Mouse (Mus musculus) kidney, postnatal 0 days (tissue): ENCODE measurements around the gene Eci2. TPM values are rescaled to one million over a fixed set of nuclear protein-coding genes. Genes with fewer than 3 reads are reported as not detected.

Experiments
- ATAC-seq: fragments of 200-750 bp; cut with Nextera tagmentation; replicated peaks from 2 replicates; pipeline ENCODE4 v1.8.0; 2017; ENCODE audit warnings: low read depth, moderate number of reproducible peaks, moderate TSS enrichment, moderate library complexity; ENCODE audit not compliant: low FRiP score
- DNase-seq: peaks from one replicate; pipeline ENCODE4 v3.0.0-alpha.2; 2016; ENCODE audit warnings: low spot score
- H3K27ac ChIP-seq: fragments of 300-500 bp; sonication (generic); 2 replicates; pipeline ENCODE4 v1.5.1; 2014; ENCODE audit warnings: mild to moderate bottlenecking
- H3K27me3 ChIP-seq: fragments of 300-500 bp; sonication (generic); 2 replicates; pipeline ENCODE4 v1.6.1; 2014; ENCODE audit warnings: low read length, mixed read lengths; ENCODE audit not compliant: insufficient read depth
- H3K36me3 ChIP-seq: fragments of 300-500 bp; sonication (generic); 2 replicates; pipeline ENCODE4 v1.6.1; 2014; ENCODE audit warnings: low read length, mixed read lengths; ENCODE audit not compliant: insufficient read depth
- H3K4me1 ChIP-seq: fragments of 300-500 bp; sonication (generic); replicated peaks from 2 replicates; pipeline ENCODE4 v1.6.1; 2014; ENCODE audit warnings: antibody characterized with exemption, low read length, mixed read lengths; ENCODE audit not compliant: insufficient read depth
- H3K4me2 ChIP-seq: fragments of 300-500 bp; sonication (generic); 2 replicates; pipeline ENCODE4 v1.6.1; 2014; ENCODE audit warnings: mild to moderate bottlenecking, low read length, moderate library complexity, mixed read lengths
- H3K4me3 ChIP-seq: fragments of 300-500 bp; sonication (generic); replicated peaks from 2 replicates; pipeline ENCODE4 v1.5.1; 2014; ENCODE audit warnings: low read depth, low read length
- H3K9ac ChIP-seq: fragments of 300-500 bp; sonication (generic); 2 replicates; pipeline ENCODE4 v1.6.1; 2014; ENCODE audit warnings: low read depth, low read length
- H3K9me3 ChIP-seq: fragments of 300-500 bp; sonication (generic); replicated peaks from 2 replicates; pipeline ENCODE4 v1.6.1; 2016; ENCODE audit warnings: low read length, inconsistent platforms, mixed read lengths
- CTCF ChIP-seq: IDR thresholded peaks from 2 replicates; pipeline ENCODE4 v1.5.1; 2016; ENCODE audit warnings: antibody characterized with exemption, low read depth, mild to moderate bottlenecking, moderate library complexity
- WGBS: fragments of 180-500 bp; shearing (Covaris S2); extraction: QIAGEN DNeasy Blood & Tissue Kit; methylation state at CpG from one replicate; pipeline ENCODE4 v1.1.7; 2014; 5-methylcytosine and 5-hydroxymethylcytosine counted together
- polyA plus RNA-seq: library from polyadenylated mRNA; unstranded; fragments of >200 nt; fragmentation: Nextera tagmentation; extraction: Ambion mirVana; gene quantifications from 2 replicates; pipeline ENCODE4 v1.2.1, GENCODE M21; 2015

The Eci2 gene
- polyA plus RNA-seq = 180 and 185 TPM in 2 replicates

GRCm38 (mm10) chr13:35026879-35027278 lies at the start of gene Eci2:
Gene Eci2 (minus strand): TSS chr13:35027096.
- no peaks in the 10 kb centered on the region for H3K4me1 ChIP-seq
- peak; percentile 76 for TF ChIP-seq CTCF
- no peaks in the 10 kb centered on the region for H3K27me3 ChIP-seq
- H3K4me3 ChIP-seq = no peak within 1 kb of the TSS
- ATAC-seq (no peak), DNase-seq (peak; percentile 78)
- no peaks in the 10 kb centered on the region for H3K9me3 ChIP-seq
- H3K36me3 ChIP-seq = no peaks in the 10 kb centered on the region
- no peak within 1 kb of the TSS for H3K27ac ChIP-seq
- H3K9ac ChIP-seq = no peak within 1 kb of the TSS
- 8% methylated on average over 6 of the region's 6 CpGs for WGBS
- peak within 1 kb of the TSS; percentile 35 for H3K4me2 ChIP-seq

GRCm38 (mm10) chr13:35074862-35075261 lies 48.0 kb upstream of the Eci2 start:
- Histone ChIP-seq H3K27me3 (no peaks in the 10 kb centered on the region), H3K36me3 (no peaks in the 10 kb centered on the region), H3K27ac (no peak overlapping the region), H3K4me3 (no peak overlapping the region), H3K9ac (no peak overlapping the region), H3K9me3 (no peaks in the 10 kb centered on the region), H3K4me2 (no peak overlapping the region), H3K4me1 (0 out of 2 replicates have a peak, but pooled peaks cover 5% of the 10 kb centered on the region)
- ATAC-seq (no peak), DNase-seq (no peak)
- 44% methylated on average over 1 of the region's 1 CpGs for WGBS
- TF ChIP-seq CTCF = peak; percentile 20; the same call in 1 of the 2 replicates

GRCm38 (mm10) chr13:35070485-35071472 lies 43.9 kb upstream of the Eci2 start:
- Histone ChIP-seq H3K27ac (no peak overlapping the region), H3K4me2 (no peak overlapping the region), H3K4me3 (no peak overlapping the region), H3K36me3 (no peaks in the 10 kb centered on the region), H3K4me1 (no peaks in the 10 kb centered on the region), H3K27me3 (no peaks in the 10 kb centered on the region), H3K9ac (no peak overlapping the region), H3K9me3 (no peaks in the 10 kb centered on the region)
- DNase-seq (no peak), ATAC-seq (no peak)
- TF ChIP-seq CTCF = no peak
- WGBS = 80% methylated on average over 9 of the region's 9 CpGs

- no peaks in the 10 kb centered on the region for H3K27me3 ChIP-seq
- no peak for TF ChIP-seq CTCF
These were observed 40.2 kb upstream of the Eci2 start for GRCm38 (mm10) chr13:35067084-35067483.

GRCm38 (mm10) chr13:35066033-35066432 lies 39.1 kb upstream of the Eci2 start:
- no peaks in the 10 kb centered on the region for H3K4me1 ChIP-seq
- no peak overlapping the region for H3K9ac ChIP-seq
- ATAC-seq = no peak
- no peaks in the 10 kb centered on the region for H3K27me3 ChIP-seq
- no peak for TF ChIP-seq CTCF
- no peak overlapping the region for H3K4me2 ChIP-seq
- H3K9me3 ChIP-seq = no peaks in the 10 kb centered on the region
- no peak overlapping the region for H3K4me3 ChIP-seq
- WGBS = 34% methylated on average over 2 of the region's 2 CpGs
- H3K36me3 ChIP-seq = no peaks in the 10 kb centered on the region
- no peak for DNase-seq
- no peak overlapping the region for H3K27ac ChIP-seq

More at GRCm38 (mm10) chr13:35067084-35067483, 40.2 kb upstream of the Eci2 start:
- WGBS = 66% methylated on average over 2 of the region's 2 CpGs
- H3K4me2 ChIP-seq = no peak overlapping the region
- no peak overlapping the region for H3K4me3 ChIP-seq
- no peaks in the 10 kb centered on the region for H3K9me3 ChIP-seq
- H3K4me1 ChIP-seq = no peaks in the 10 kb centered on the region
- H3K36me3 ChIP-seq = no peaks in the 10 kb centered on the region
- DNase-seq (no peak), ATAC-seq (no peak)
- no peak overlapping the region for H3K9ac ChIP-seq
- H3K27ac ChIP-seq = no peak overlapping the region

- 76% methylated on average over 4 of the region's 4 CpGs for WGBS
- DNase-seq (no peak), ATAC-seq (no peak)
- Histone ChIP-seq H3K9ac (no peak overlapping the region), H3K4me1 (no peaks in the 10 kb centered on the region), H3K4me2 (no peak overlapping the region), H3K27me3 (no peaks in the 10 kb centered on the region), H3K4me3 (no peak overlapping the region), H3K36me3 (no peaks in the 10 kb centered on the region), H3K27ac (no peak overlapping the region), H3K9me3 (no peaks in the 10 kb centered on the region)
- no peak for TF ChIP-seq CTCF
These were observed 37.5 kb upstream of the Eci2 start for GRCm38 (mm10) chr13:35064381-35064780.
